Comparison of ENCODE assay signal across 8 mouse cellular contexts in the genomic region with DNA sequence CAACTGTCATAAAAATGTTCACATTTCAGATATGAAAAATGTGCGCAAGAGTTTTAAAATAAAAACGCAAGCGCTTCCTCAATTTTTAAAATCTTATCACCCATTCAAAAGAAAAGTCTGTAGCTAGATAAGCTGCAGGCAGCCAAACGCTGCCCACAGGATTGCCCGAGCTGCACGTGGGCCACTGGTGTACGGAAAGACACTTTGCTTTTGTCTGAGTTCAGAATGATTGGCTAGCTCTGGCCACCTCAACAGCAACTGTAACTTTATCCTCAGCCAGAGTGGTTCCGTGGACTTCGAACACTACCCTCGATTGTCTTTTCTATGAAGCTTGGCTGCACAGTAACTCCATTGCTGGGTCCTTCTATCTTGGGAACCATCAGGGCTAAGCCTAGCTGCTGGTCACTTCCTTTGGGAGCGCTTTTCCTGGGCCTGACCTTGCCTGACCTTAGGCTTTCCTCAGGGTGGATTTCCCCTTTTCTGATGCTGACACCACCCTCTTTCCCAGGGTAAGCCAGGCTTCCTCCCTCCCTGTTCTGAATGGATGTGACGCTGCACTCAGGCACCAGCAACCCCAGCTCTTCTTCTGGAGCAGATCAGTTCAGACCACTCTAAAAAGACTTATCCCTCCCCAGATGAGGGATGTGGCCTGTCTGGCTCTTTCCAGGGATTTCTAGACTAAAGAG.
DNase-seq lines count a peak whose midpoint lies in the region; ATAC-seq and TF ChIP-seq lines count a peak whose summit lies in the region.

No protein-coding gene starts in this region.

- H3K79me2 ChIP-seq in macrophage (ENCODE audit: inconsistent target), result no peaks in the 10 kb centered on the region

- H3K4me1 ChIP-seq in hindbrain, embryonic 10.5 days (replicated peaks), result peaks cover 47% of the 10 kb centered on the region
- H3K4me1 ChIP-seq in hindbrain, embryonic 12.5 days, result peaks cover 18% of the 10 kb centered on the region
- H3K4me1 ChIP-seq in embryonic facial prominence, embryonic 15.5 days, result peaks cover 37% of the 10 kb centered on the region
- peaks cover 4% of the 10 kb centered on the region for H3K4me1 ChIP-seq in intestine, postnatal 0 days (replicated peaks; ENCODE audit: control insufficient read depth, insufficient read depth, low read length)

- H3K4me3 ChIP-seq in hindbrain, embryonic 10.5 days, result no peak overlapping the region
- no peak overlapping the region for H3K4me3 ChIP-seq in hindbrain, embryonic 12.5 days
- no peak overlapping the region for H3K4me3 ChIP-seq in embryonic facial prominence, embryonic 15.5 days (replicated peaks)
- no peak overlapping the region for H3K4me3 ChIP-seq in intestine, postnatal 0 days (ENCODE audit: low read depth, low read length)
- H3K4me3 ChIP-seq in macrophage (ENCODE audit: inconsistent target), result no peak overlapping the region

- H3K9me3 ChIP-seq in hindbrain, embryonic 10.5 days, result no peaks in the 10 kb centered on the region
- no peaks in the 10 kb centered on the region for H3K9me3 ChIP-seq in hindbrain, embryonic 12.5 days (replicated peaks)
- H3K9me3 ChIP-seq in embryonic facial prominence, embryonic 15.5 days (replicated peaks), result no peaks in the 10 kb centered on the region
- no peaks in the 10 kb centered on the region for H3K9me3 ChIP-seq in intestine, postnatal 0 days (ENCODE audit: control insufficient read depth)

- H3K27ac ChIP-seq in hindbrain, embryonic 10.5 days, result peak overlapping the region; percentile 71
- no peak overlapping the region for H3K27ac ChIP-seq in hindbrain, embryonic 12.5 days
- H3K27ac ChIP-seq in embryonic facial prominence, embryonic 15.5 days (replicated peaks), result peak overlapping the region; percentile 51; the same call in 1 of the 2 replicates
- no peak overlapping the region for H3K27ac ChIP-seq in intestine, postnatal 0 days (ENCODE audit: low read depth, low read length)
- H3K27ac ChIP-seq in macrophage, result peak overlapping the region; percentile 61

- no peak for TF ChIP-seq CTCF in intestine, postnatal 0 days (IDR thresholded peaks at IDR 0.05; ENCODE audit: low read depth)

- no peak overlapping the region for H3K9ac ChIP-seq in hindbrain, embryonic 12.5 days
- H3K9ac ChIP-seq in embryonic facial prominence, embryonic 15.5 days, result no peak overlapping the region
- no peak overlapping the region for H3K9ac ChIP-seq in intestine, postnatal 0 days (ENCODE audit: low read depth, low read length)

- H3K4me2 ChIP-seq in hindbrain, embryonic 12.5 days (replicated peaks), result no peak overlapping the region
- no peak overlapping the region for H3K4me2 ChIP-seq in embryonic facial prominence, embryonic 15.5 days (replicated peaks)
- 0 out of 2 replicates have a peak overlapping the region, but pooled peaks have one; percentile 3 for H3K4me2 ChIP-seq in intestine, postnatal 0 days (replicated peaks; ENCODE audit: low read depth)

- no peaks in the 10 kb centered on the region for H3K36me3 ChIP-seq in hindbrain, embryonic 10.5 days
- H3K36me3 ChIP-seq in hindbrain, embryonic 12.5 days, result no peaks in the 10 kb centered on the region
- H3K36me3 ChIP-seq in embryonic facial prominence, embryonic 15.5 days, result no peaks in the 10 kb centered on the region
- no peaks in the 10 kb centered on the region for H3K36me3 ChIP-seq in intestine, postnatal 0 days (ENCODE audit: control insufficient read depth, insufficient read depth)
- no peaks in the 10 kb centered on the region for H3K36me3 ChIP-seq in macrophage (ENCODE audit: inconsistent target)

- 60% methylated on average over 12 of the region's 12 CpGs for WGBS in hindbrain, embryonic 10.5 days
- 61% methylated on average over 12 of the region's 12 CpGs for WGBS in hindbrain, embryonic 12.5 days
- WGBS in embryonic facial prominence, embryonic 15.5 days, result 42% methylated on average over 12 of the region's 12 CpGs
- WGBS in intestine, postnatal 0 days, result 39% methylated on average over 12 of the region's 12 CpGs
- WGBS in macrophage (ENCODE audit: missing documents), result 7% methylated on average over 12 of the region's 12 CpGs

- no peaks in the 10 kb centered on the region for H3K27me3 ChIP-seq in hindbrain, embryonic 10.5 days (ENCODE audit: insufficient read depth, poor library complexity, severe bottlenecking)
- no peaks in the 10 kb centered on the region for H3K27me3 ChIP-seq in hindbrain, embryonic 12.5 days
- H3K27me3 ChIP-seq in embryonic facial prominence, embryonic 15.5 days, result no peaks in the 10 kb centered on the region
- H3K27me3 ChIP-seq in intestine, postnatal 0 days (replicated peaks; ENCODE audit: control insufficient read depth, insufficient read depth, low read length), result no peaks in the 10 kb centered on the region

- no peak for ATAC-seq in hindbrain, embryonic 12.5 days (ENCODE audit: low FRiP score)
- no peak for ATAC-seq in embryonic facial prominence, embryonic 15.5 days (ENCODE audit: insufficient number of reproducible peaks, low FRiP score, low TSS enrichment, low read depth)
- ATAC-seq in intestine, postnatal 0 days, result peak; percentile 10; the same call in 1 of the 2 replicates
- ATAC-seq in erythroblast, adult 5-6 weeks (replicated peaks; ENCODE audit: low FRiP score, poor library complexity, severe bottlenecking), result no peak

- DNase-seq in hindbrain, embryonic 10.5 days (ENCODE audit: low spot score), result peak; percentile 11
- DNase-seq in cerebellum, postnatal 14 days, result no peak
- DNase-seq in frontal cortex, postnatal 10 days (ENCODE audit: low spot score in 2 of 2), result no peak

Comparison
In these comparisons a context has a peak if more than half of its experiments do, and no peak if none do; other contexts are left out.
1. H3K27ac ChIP-seq: peak in hindbrain, embryonic 10.5 days (single experiment), embryonic facial prominence, embryonic 15.5 days (single experiment) and macrophage (single experiment); none in hindbrain, embryonic 12.5 days (single experiment) and intestine, postnatal 0 days (single experiment).